Mouse (Mus musculus) hematopoietic stem cell, adult 5-6 weeks (primary cell): ENCODE measurements around the gene Gdap1l1. TPM values are rescaled to one million over a fixed set of nuclear protein-coding genes. Genes with fewer than 3 reads are reported as not detected.

Source experiments
- ATAC-seq, 2 experiments: fragments of 125-278 bp in 1 of 2; replicated peaks in 1 of 2; 2 replicates each; pipeline ENCODE4 v1.8.0; 2016 to 2017; ENCODE audit warnings: inconsistent platforms in 2 of 2, mild to moderate bottlenecking in 2 of 2, moderate number of reproducible peaks in 2 of 2, low read depth in 1 of 2, moderate TSS enrichment in 1 of 2; ENCODE audit not compliant: low FRiP score in 2 of 2, poor library complexity in 2 of 2, severe bottlenecking in 2 of 2, insufficient read depth in 1 of 2, low TSS enrichment in 1 of 2
- total RNA-seq: library from RNA; stranded (forward); fragments of 172-1452, 232-1000 nt; gene quantifications from 2 replicates; pipeline ENCODE4 v1.2.3, GENCODE M21; 2017

Gdap1l1 gene
- total RNA-seq, 1 experiment from 2014 or later: 0.25 TPM

DNA sequence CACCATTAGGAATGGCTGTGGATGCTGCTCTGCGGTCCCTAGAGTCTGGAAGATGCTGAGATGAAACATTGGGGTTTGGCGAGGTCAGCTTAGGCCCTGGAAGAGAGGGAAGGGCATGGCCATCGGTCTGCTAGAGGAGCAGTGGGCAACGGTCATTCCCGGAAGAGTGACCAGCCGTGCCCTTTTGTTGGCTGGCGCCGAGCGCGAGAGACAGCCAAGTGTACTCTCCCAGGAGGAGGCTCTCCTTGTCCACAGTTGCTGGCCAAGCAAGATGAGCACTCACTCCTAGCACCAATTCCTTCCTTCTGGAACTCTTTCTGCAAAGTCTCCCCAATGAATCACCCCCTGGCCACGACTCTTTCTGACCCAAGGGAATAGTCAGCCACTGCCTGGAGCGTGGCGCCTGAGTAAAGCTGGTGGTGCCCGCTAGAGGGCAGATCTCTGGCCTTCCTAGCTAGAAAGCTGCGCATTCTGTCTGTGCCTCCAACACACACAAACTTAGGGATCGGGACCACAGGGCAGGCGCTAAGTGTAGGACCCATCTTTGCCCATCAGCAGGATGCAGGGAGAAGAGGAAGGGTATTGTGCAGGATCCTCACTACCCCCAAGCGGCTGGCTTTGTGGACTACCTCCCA, 42.0 kb downstream of the Gdap1l1 start:
- peak in 1 of 2 experiments; percentile 46; a peak in 1 of 4 replicates for ATAC-seq

DNA sequence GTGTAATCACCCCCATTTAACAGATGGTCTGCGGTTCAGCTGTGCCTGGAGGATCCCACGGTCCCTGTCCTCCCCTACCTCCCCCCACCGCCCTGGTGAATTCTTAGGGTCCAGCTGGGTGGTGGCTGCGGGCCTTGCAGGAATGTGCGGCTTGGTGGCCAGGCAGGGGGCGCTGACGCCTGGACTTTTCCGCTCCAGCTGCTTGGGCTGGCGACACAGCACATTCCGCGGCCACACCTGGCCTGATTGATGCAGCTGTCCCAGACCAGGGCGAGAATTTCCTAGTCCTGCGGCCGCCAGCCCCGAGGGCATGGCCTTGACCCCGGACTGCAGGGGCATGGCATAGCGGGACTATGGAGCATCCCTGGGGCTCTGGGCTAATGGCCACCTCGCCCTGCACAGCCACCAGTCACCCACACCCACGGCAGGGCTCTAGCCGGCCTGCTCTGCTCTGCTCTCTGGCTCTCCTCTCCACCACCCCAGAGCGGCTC, 43.3 kb downstream of the Gdap1l1 start:
- peak; percentile 29 to 37; a peak in 2 of 4 replicates for ATAC-seq

DNA sequence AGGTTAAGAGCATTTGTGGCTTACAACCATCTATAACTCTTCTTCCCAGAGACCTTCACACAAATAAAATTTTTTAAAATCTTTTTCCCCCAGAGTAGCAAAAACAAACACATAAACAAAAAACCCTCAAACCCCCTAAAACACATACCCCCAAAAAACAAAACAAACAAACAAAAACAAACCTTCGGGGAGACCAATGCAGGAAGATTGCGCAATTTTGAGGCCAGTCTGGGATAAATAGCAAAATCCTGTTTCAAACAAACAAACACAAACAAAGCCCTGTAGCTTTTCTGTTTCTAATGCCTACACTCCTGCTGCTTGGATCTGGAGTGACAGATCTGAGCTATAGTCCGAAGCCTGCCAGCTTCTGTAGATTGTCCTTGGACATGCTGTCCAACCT, 49.1 kb downstream of the Gdap1l1 start:
- no peak for ATAC-seq

DNA sequence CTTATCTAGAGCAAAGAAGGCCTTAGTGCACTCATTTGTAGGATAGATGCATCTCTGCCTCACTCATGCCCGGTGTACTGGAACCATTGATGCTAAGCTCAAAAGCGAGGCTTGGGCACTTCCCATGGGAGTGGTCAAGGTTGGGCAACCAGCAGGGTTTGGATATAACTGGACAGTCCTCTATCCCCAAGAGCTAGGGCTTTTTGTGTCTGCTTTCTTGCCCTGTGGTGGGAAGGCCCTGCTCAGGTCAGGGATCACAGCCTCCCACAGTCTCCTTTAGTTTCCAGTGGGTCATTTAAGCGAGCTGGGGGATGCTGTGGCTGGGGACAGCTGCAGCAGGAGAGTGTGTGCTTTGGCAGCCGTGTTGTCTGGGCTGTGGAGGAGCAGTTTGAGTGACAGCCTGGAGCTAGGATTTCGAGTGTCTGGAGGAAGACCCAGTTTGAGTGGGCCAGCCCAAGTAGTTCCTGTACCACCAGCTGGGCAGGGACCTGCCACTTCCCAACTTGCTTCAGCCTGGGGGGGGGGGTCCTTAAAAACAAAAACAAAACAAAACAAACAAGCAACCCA, 51.5 kb downstream of the Gdap1l1 start:
- no peak for ATAC-seq

DNA sequence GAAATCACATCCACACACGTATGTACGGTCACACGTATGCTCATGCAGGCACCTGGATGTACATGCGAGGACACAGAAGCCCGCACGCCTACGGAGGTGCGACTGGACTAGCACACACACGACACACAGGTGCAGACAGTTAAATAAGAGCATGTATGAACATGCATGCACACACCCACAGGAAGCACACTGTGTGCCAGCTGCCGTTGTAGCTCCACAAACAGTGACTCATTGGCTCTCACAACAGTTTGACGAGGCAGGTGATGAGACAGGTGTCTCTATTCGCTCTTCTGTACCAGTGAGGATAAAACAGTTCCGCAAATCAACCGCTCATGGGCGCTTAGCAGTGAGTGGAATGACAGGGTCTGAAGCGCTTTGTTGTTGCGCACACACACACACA, 52.4 kb downstream of the Gdap1l1 start:
- ATAC-seq: no peak

DNA sequence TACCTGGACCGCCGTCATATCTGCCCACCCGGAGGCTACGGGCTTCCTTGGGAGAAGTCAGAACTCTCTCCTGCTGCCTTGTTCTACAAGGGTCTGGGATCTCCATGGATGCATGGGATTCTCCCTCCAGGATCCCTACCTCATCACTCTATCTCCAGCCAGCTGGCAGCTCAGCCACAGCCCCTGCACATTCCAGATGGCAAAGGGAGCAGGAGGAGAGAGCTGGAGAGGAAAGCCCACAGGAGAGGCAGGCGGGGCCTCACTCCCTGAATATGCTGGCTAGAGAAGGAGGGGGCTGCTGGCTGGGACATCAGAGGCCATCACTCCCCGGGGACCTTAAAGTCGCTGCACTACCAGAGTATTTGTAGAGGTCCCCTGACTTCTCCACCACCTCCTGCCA, 53.1 kb downstream of the Gdap1l1 start:
- ATAC-seq: no peak

DNA sequence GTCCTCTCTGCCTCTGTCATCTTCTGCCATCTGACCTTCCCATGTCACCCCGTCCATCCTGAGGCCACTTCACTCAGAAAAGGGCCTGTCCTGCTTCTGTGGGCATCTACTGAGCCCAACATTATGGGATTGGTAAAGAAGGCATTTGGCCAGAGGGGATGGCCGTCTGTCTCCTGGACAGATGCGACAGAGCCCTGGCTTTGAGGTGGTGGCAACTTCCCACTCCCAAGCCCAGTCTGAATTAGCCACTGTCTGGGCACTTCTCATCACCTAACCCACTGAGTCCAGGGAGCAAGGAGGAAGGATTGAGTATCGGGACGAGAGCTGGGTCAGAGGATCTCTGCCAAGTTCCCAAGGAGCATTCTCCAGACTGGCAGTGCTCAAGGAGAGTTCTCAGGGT, 53.7 kb downstream of the Gdap1l1 start, which contains the start of gene R3hdml:
Gene R3hdml (plus strand): TSS at position 301 of the 400 bp plus-strand sequence.
- ATAC-seq: no peak

DNA sequence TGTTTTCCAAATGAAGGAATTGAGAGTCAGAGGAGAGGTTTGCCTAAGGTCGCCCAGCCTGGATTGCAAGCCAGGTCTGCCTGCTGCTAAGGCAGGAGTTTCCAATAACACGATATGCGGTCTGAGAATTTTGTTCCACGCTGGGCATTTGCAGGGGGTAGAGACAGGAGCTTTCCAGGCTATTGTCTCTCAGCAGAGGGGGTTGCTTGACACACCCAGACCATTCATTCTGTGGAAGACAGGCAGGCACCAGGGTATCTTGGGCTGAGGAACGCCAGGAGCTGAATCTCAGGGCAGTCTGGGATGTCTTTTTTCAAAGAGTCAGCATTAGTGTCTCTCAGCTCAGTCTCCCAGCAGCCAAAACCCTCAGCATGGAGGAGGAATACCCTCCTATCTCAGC, 54.8 kb downstream of the Gdap1l1 start:
- no peak for ATAC-seq

DNA sequence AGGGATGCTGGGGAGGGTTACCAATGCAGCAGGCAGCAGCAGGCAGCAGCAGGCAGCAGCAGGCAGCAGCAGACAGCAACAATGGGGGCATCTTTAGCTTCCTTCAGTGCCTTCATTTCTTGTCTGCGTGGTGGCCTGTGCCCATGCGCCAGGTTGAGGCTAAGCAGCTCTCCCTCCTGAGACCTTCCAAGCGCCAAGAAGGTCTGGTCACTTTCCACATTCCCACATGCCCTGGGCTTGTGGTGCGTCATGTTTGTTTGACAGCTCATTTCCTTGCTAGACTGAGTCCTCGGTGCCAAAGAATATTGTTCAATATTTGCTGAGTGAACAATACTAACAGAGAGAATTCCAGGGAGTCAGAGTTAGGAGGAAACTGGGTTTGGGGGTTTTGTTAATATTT, 55.7 kb downstream of the Gdap1l1 start:
- ATAC-seq: no peak

DNA sequence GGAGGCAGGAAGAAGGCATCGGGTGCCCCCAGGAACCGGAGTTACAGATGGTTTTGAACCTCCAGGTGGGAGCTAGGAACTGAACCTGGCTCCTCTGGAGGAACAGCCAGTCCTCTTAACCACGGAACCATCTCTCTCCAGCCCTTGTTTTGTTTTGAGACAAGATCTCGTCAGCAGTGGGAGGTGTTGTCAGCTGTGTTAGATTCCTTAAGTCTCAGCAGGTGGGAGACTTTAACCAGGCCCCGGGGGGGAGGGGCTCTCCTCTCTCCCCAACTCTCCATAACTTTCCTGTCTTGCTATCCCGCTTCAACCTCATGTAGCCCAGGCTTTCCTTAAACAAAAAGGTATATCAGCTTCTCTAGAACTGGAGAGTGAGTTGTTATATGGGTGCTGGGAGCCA, 56.2 kb downstream of the Gdap1l1 start:
- no peak for ATAC-seq

DNA sequence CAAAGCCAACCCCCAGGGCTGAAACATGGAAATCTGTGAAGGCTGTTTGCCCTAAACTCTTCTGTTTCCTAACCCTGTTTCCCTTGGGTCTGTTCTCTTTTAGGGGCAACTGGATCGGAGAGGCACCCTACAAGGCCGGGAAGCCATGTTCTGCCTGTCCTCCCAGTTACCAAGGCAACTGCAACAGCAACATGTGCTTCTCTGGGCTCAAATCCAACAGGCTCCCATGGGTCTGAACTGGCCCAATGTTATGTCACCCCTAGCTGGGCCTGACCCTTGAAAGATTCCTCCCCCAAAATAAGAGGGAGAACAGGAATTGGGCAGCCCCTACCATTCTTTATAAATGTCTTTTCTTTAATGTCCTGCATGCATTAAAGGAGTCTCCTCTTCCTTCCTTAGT, 63.9 kb downstream of the Gdap1l1 start:
- no peak for ATAC-seq

DNA sequence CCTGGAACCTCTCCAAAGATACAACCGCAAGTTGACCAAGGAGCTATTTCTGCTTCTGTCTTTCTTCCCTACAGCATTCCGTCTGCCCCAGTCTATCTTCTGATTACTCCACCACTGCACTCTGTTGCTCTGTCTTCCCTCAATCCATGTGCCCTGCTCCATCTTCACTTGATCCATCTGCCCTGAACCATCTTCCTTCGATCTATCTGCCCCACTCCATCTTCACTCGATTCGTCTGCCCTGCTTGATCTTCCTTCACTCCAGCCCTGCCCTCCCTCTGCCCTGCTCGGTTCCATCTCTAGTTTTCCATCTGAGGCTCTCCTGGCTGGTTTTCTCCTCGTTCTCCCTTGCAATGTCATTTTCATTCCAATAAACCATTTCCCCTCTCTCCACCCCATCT, 64.9 kb downstream of the Gdap1l1 start:
- no peak for ATAC-seq

Other genes starting within 250 kb of the Gdap1l1 start
- gene Tox2, start 235.4 kb upstream of the Gdap1l1 start, total RNA-seq: not detected in 2 replicates
- gene Jph2, start 40.5 kb upstream of the Gdap1l1 start, total RNA-seq: not detected in 2 replicates
- gene Oser1, start 13.8 kb upstream of the Gdap1l1 start, total RNA-seq: 143 and 147 TPM in 2 replicates
- 4.3 and 5.0 TPM in 2 replicates for gene Fitm2, start 34.2 kb downstream of the Gdap1l1 start, total RNA-seq
- not detected in 2 replicates for gene R3hdml, start 53.8 kb downstream of the Gdap1l1 start, total RNA-seq
- gene Hnf4a, start 68.3 kb downstream of the Gdap1l1 start, total RNA-seq: 12.3 and 22.7 TPM in 2 replicates
- 11.4 and 13.9 TPM in 2 replicates for gene Ttpal, start 163.8 kb downstream of the Gdap1l1 start, total RNA-seq
- gene Serinc3, start 206.7 kb downstream of the Gdap1l1 start, total RNA-seq: 779 and 830 TPM in 2 replicates
- gene Pkig, start 219.9 kb downstream of the Gdap1l1 start, total RNA-seq: 30.6 and 32.9 TPM in 2 replicates